Mouse (Mus musculus) embryonic facial prominence, embryonic 14.5 days (tissue): ENCODE measurements around the gene Slc4a4. TPM values are rescaled to one million over a fixed set of nuclear protein-coding genes. Genes with fewer than 3 reads are reported as not detected.
A peak's percentile ranks its signal among the peaks of the same experiment; 100 is the strongest.

Source experiments
- ATAC-seq: fragments of 200-750 bp; cut with Nextera tagmentation; 2 replicates; pipeline ENCODE4 v1.8.0; 2017; ENCODE audit warnings: low read depth, moderate number of reproducible peaks, moderate TSS enrichment
- DNase-seq: peaks from one replicate; pipeline ENCODE4 v3.0.0-alpha.2; 2015; ENCODE audit warnings: low spot score
- H3K27ac ChIP-seq: fragments of 300-500 bp; sonication (generic); replicated peaks from 2 replicates; pipeline ENCODE4 v1.5.1; 2014; ENCODE audit warnings: low read depth, mild to moderate bottlenecking, low read length, moderate library complexity
- H3K27me3 ChIP-seq: fragments of 300-500 bp; sonication (generic); replicated peaks from 2 replicates; pipeline ENCODE4 v1.6.1; 2014; ENCODE audit warnings: low read length; ENCODE audit not compliant: control insufficient read depth, insufficient read depth
- H3K36me3 ChIP-seq: fragments of 300-500 bp; sonication (generic); 2 replicates; pipeline ENCODE4 v1.6.1; 2014; ENCODE audit warnings: low read length, mixed read lengths; ENCODE audit not compliant: control insufficient read depth, insufficient read depth
- H3K4me1 ChIP-seq: fragments of 300-500 bp; sonication (generic); 2 replicates; pipeline ENCODE4 v1.6.1; 2014; ENCODE audit warnings: antibody characterized with exemption, low read length; ENCODE audit not compliant: control insufficient read depth, insufficient read depth
- H3K4me2 ChIP-seq: fragments of 300-500 bp; sonication (generic); 2 replicates; pipeline ENCODE4 v1.6.1; 2014; ENCODE audit warnings: low read depth, mild to moderate bottlenecking, low read length, moderate library complexity, mixed read lengths
- H3K4me3 ChIP-seq: fragments of 300-500 bp; sonication (generic); 2 replicates; pipeline ENCODE4 v1.5.1; 2014; ENCODE audit warnings: low read depth, mild to moderate bottlenecking, low read length
- H3K9ac ChIP-seq: fragments of 300-500 bp; sonication (generic); 2 replicates; pipeline ENCODE4 v1.6.1; 2014; ENCODE audit warnings: low read depth, mild to moderate bottlenecking, low read length, moderate library complexity, mixed read lengths
- H3K9me3 ChIP-seq: fragments of 300-500 bp; sonication (generic); 2 replicates; pipeline ENCODE4 v1.6.1; 2016; ENCODE audit warnings: low read length; ENCODE audit not compliant: control insufficient read depth
- WGBS: fragments of 180-500 bp; shearing (Covaris S2); extraction: QIAGEN DNeasy Blood & Tissue Kit; methylation state at CpG from one replicate; pipeline ENCODE4 v1.1.7; 2014; 5-methylcytosine and 5-hydroxymethylcytosine counted together
- polyA plus RNA-seq: library from polyadenylated mRNA; unstranded; fragments of >200 nt; fragmentation: Nextera tagmentation; extraction: Ambion mirVana; gene quantifications from 2 replicates; pipeline ENCODE4 v1.2.1, GENCODE M21; 2014

Gene Slc4a4
- polyA plus RNA-seq, 1 experiment from 2014 or later: 4.0 TPM

GRCm38 (mm10) chr5:89211057-89211456 is 324.4 kb downstream of the Slc4a4 start:
- Histone ChIP-seq H3K4me1 (no peaks in the 10 kb centered on the region), H3K4me3 (no peak overlapping the region), H3K36me3 (no peaks in the 10 kb centered on the region), H3K27me3 (no peaks in the 10 kb centered on the region), H3K9ac (no peak overlapping the region), H3K27ac (no peak overlapping the region), H3K9me3 (no peaks in the 10 kb centered on the region), H3K4me2 (no peak overlapping the region)
- ATAC-seq (no peak), DNase-seq (no peak)
- WGBS: 59% methylated on average over 1 of the region's 1 CpGs

GRCm38 (mm10) chr5:89218222-89218621 is 331.6 kb downstream of the Slc4a4 start:
- H3K27ac ChIP-seq: no peak overlapping the region

GRCm38 (mm10) chr5:89218709-89219108 is 332.1 kb downstream of the Slc4a4 start:
- Histone ChIP-seq H3K36me3 (no peaks in the 10 kb centered on the region), H3K27ac (no peak overlapping the region), H3K4me3 (no peak overlapping the region), H3K9ac (no peak overlapping the region), H3K4me1 (no peaks in the 10 kb centered on the region; the same call in 1 of the 2 replicates), H3K9me3 (no peaks in the 10 kb centered on the region), H3K27me3 (no peaks in the 10 kb centered on the region), H3K4me2 (no peak overlapping the region)
- DNase-seq (no peak), ATAC-seq (no peak)
- WGBS: 73% methylated on average over 6 of the region's 6 CpGs

More at GRCm38 (mm10) chr5:89218222-89218621, 331.6 kb downstream of the Slc4a4 start:
- no peaks in the 10 kb centered on the region for H3K27me3 ChIP-seq
- no peaks in the 10 kb centered on the region for H3K9me3 ChIP-seq
- ATAC-seq (no peak), DNase-seq (no peak)
- WGBS: 76% methylated on average over 8 of the region's 8 CpGs
- H3K4me2 ChIP-seq: no peak overlapping the region
- H3K9ac ChIP-seq: no peak overlapping the region
- H3K4me1 ChIP-seq: no peaks in the 10 kb centered on the region; the same call in 1 of the 2 replicates
- no peak overlapping the region for H3K4me3 ChIP-seq
- no peaks in the 10 kb centered on the region for H3K36me3 ChIP-seq

- Histone ChIP-seq H3K9ac (no peak overlapping the region), H3K27me3 (no peaks in the 10 kb centered on the region), H3K4me3 (no peak overlapping the region), H3K4me2 (no peak overlapping the region), H3K36me3 (no peaks in the 10 kb centered on the region), H3K4me1 (no peaks in the 10 kb centered on the region; the same call in 1 of the 2 replicates), H3K27ac (no peak overlapping the region), H3K9me3 (no peaks in the 10 kb centered on the region)
- DNase-seq (peak; percentile 43), ATAC-seq (no peak)
- WGBS: 52% methylated on average over 1 of the region's 1 CpGs
These were observed 335.0 kb downstream of the Slc4a4 start for GRCm38 (mm10) chr5:89221658-89222057.

- 52% methylated on average over 10 of the region's 10 CpGs for WGBS
- no peak overlapping the region for H3K27ac ChIP-seq
- no peaks in the 10 kb centered on the region for H3K9me3 ChIP-seq
- no peaks in the 10 kb centered on the region for H3K36me3 ChIP-seq
- DNase-seq: no peak
- no peak for ATAC-seq
- H3K4me3 ChIP-seq: no peak overlapping the region
- H3K4me1 ChIP-seq: no peaks in the 10 kb centered on the region; the same call in 1 of the 2 replicates
- H3K4me2 ChIP-seq: no peak overlapping the region
- H3K9ac ChIP-seq: no peak overlapping the region
- H3K27me3 ChIP-seq: no peaks in the 10 kb centered on the region
These were observed 336.6 kb downstream of the Slc4a4 start for GRCm38 (mm10) chr5:89223061-89223740.

GRCm38 (mm10) chr5:89223744-89224368 is 337.2 kb downstream of the Slc4a4 start:
- H3K4me3 ChIP-seq: no peak overlapping the region
- H3K27me3 ChIP-seq: no peaks in the 10 kb centered on the region
- ATAC-seq: no peak
- no peak overlapping the region for H3K9ac ChIP-seq
- no peak overlapping the region for H3K27ac ChIP-seq
- H3K4me1 ChIP-seq: no peaks in the 10 kb centered on the region; the same call in 1 of the 2 replicates
- H3K9me3 ChIP-seq: no peaks in the 10 kb centered on the region
- peak; percentile 71 for DNase-seq
- no peaks in the 10 kb centered on the region for H3K36me3 ChIP-seq
- 60% methylated on average over 9 of the region's 9 CpGs for WGBS
- no peak overlapping the region for H3K4me2 ChIP-seq

- whole genome bisulfite sequencing: 85% methylated on average over 2 of the region's 2 CpGs
- no peak overlapping the region for H3K27ac ChIP-seq
- DNase-seq (no peak), ATAC-seq (no peak)
- H3K4me1 ChIP-seq: no peaks in the 10 kb centered on the region; the same call in 1 of the 2 replicates
- H3K27me3 ChIP-seq: no peaks in the 10 kb centered on the region
- H3K9me3 ChIP-seq: no peaks in the 10 kb centered on the region
- H3K4me2 ChIP-seq: no peak overlapping the region
- H3K9ac ChIP-seq: no peak overlapping the region
- H3K36me3 ChIP-seq: no peaks in the 10 kb centered on the region
- H3K4me3 ChIP-seq: no peak overlapping the region
These were observed 341.3 kb downstream of the Slc4a4 start for GRCm38 (mm10) chr5:89227948-89228347.

GRCm38 (mm10) chr5:89229606-89230005 is 343.0 kb downstream of the Slc4a4 start:
- no peak overlapping the region for H3K4me2 ChIP-seq
- no peak overlapping the region for H3K9ac ChIP-seq
- no peaks in the 10 kb centered on the region for H3K27me3 ChIP-seq
- H3K9me3 ChIP-seq: no peaks in the 10 kb centered on the region
- H3K4me3 ChIP-seq: no peak overlapping the region
- DNase-seq (no peak), ATAC-seq (no peak)
- H3K36me3 ChIP-seq: no peaks in the 10 kb centered on the region
- H3K27ac ChIP-seq: no peak overlapping the region
- WGBS: 71% methylated on average over 5 of the region's 5 CpGs
- H3K4me1 ChIP-seq: no peaks in the 10 kb centered on the region

- Histone ChIP-seq H3K4me1 (no peaks in the 10 kb centered on the region), H3K9me3 (no peaks in the 10 kb centered on the region), H3K4me2 (no peak overlapping the region), H3K27ac (no peak overlapping the region), H3K4me3 (no peak overlapping the region), H3K9ac (no peak overlapping the region), H3K36me3 (no peaks in the 10 kb centered on the region), H3K27me3 (no peaks in the 10 kb centered on the region)
- DNase-seq: peak; percentile 26
- ATAC-seq: no peak
- 70% methylated on average over 7 of the region's 7 CpGs for WGBS
These were observed 345.7 kb downstream of the Slc4a4 start for GRCm38 (mm10) chr5:89232313-89232712.
